Mouse (Mus musculus) CH12.LX (cell line): ENCODE measurements around the gene Amh.

Experiments used
- CTCF ChIP-seq, 2 experiments: IDR thresholded peaks in 1 of 2; conservative IDR thresholded peaks in 1 of 2; 2 replicates each; pipeline ENCODE4 v1.5.1; 2011 to 2012; ENCODE audit warnings: low read depth in 2 of 2, low read length in 2 of 2, improper control_type of control experiment in 1 of 2, inconsistent platforms in 1 of 2, mild to moderate bottlenecking in 1 of 2, moderate library complexity in 1 of 2
- EP300 ChIP-seq: IDR thresholded peaks from 2 replicates; pipeline ENCODE4 v1.6.1; 2011; ENCODE audit warnings: low read length, improper control_type of control experiment
- MAFK ChIP-seq: IDR thresholded peaks from 2 replicates; pipeline ENCODE4 v1.6.1; 2011; ENCODE audit warnings: low read length, improper control_type of control experiment; ENCODE audit not compliant: insufficient replicate concordance
- MYC ChIP-seq: IDR thresholded peaks from 2 replicates; pipeline ENCODE4 v1.6.1; 2011; ENCODE audit warnings: low read depth, mild to moderate bottlenecking, improper control_type of control experiment, low read length
- POLR2AphosphoS2 ChIP-seq: IDR thresholded peaks from 2 replicates; pipeline ENCODE4 v1.6.1; 2011; ENCODE audit warnings: low read depth, low read length, improper control_type of control experiment

DNA sequence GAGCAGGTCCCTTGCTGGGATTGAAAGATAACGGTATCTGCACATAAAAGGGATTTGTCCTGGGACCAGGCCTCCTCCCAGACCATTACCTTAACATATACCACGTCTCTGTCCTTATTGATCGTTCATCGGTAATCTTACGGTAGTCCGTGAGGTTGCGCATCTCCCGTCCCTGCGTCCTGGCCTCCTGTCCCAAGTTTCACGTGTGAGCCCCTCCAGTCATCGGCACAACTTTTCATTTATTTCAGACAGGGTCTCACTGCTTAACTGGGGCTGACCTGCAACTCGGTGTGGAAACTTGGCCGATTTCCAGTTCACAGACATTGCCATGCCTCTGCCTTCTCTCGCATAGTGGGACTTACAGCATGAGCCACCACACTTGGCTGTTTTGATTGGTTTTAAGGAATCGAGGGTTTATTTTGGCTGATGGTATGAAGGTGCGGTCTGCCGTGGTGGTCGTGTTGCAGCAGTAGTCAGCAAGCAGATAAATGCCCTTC is 5.9 kb upstream of the Amh start:
- TF ChIP-seq CTCF (conservative IDR thresholded peaks at IDR 0.05 in 1 of 2, IDR thresholded peaks at IDR 0.05 in 1 of 2; ENCODE audit: low read depth in 2 of 2, low read length in 2 of 2), result no peak
- no peak for TF ChIP-seq POLR2AphosphoS2
- no peak for TF ChIP-seq MAFK
- TF ChIP-seq MYC, result no peak
- no peak for TF ChIP-seq EP300
